Mouse (Mus musculus): Measurements from ENCODE around the gene Hist3h2ba.

- TF ChIP-seq CTCF (IDR thresholded peaks at IDR 0.05; ENCODE audit: low read depth, low read length) (no peak), GATA1 (IDR thresholded peaks at IDR 0.05; ENCODE audit: borderline replicate concordance, low read length) (no peak), TAL1 (conservative IDR thresholded peaks at IDR 0.05; ENCODE audit: low read depth, low read length) (no peak), POLR2AphosphoS5 (IDR thresholded peaks at IDR 0.05; ENCODE audit: insufficient replicate concordance, low read depth, low read length) (no peak), GATA2 (IDR thresholded peaks at IDR 0.05; ENCODE audit: borderline replicate concordance, low read depth, low read length) (no peak)
Measured at GRCm38 (mm10) chr11:58994337-58994826, 45.7 kb downstream of the Hist3h2ba start.

Measured in G1E (cell line).